9 mouse cellular contexts compared by ENCODE assay signal in genomic region chr8:26804901-26805341, GRCm38 (mm10).
DNase-seq lines count a peak whose midpoint lies in the region; ATAC-seq and TF ChIP-seq lines count a peak whose summit lies in the region.
"Had no signal": no experiment of that assay in that cellular context is flagged by ENCODE, and none has a peak within 500 bp of the region (broad histone marks: within the 10 kb centered on the region; RNA-seq: fewer than 3 reads in every experiment).

No protein-coding gene starts in this region.

- H3K27me3 ChIP-seq in heart, embryonic 12.5 days (replicated peaks), result peaks cover 38% of the 10 kb centered on the region
- H3K27me3 ChIP-seq in forebrain, embryonic 10.5 days (ENCODE audit: poor library complexity, severe bottlenecking), result peaks cover 37% of the 10 kb centered on the region
- no peaks in the 10 kb centered on the region for H3K27me3 ChIP-seq in lung, postnatal 0 days (replicated peaks; ENCODE audit: insufficient read depth, low read length)

- no peak for TF ChIP-seq CTCF in brain, embryonic 14.5 days (IDR thresholded peaks at IDR 0.05; ENCODE audit: borderline replicate concordance, extremely low read depth, insufficient read depth, insufficient read length)
- no peak for TF ChIP-seq CTCF in lung, postnatal 0 days (IDR thresholded peaks at IDR 0.05)

- no peak for TF ChIP-seq POLR2A in brain, embryonic 14.5 days (IDR thresholded peaks at IDR 0.05; ENCODE audit: borderline replicate concordance, extremely low read depth, insufficient read depth, insufficient read length, poor library complexity, severe bottlenecking)

- H3K9me3 ChIP-seq in heart, embryonic 12.5 days (replicated peaks), result no peaks in the 10 kb centered on the region
- H3K9me3 ChIP-seq in forebrain, embryonic 10.5 days, result no peaks in the 10 kb centered on the region
- no peaks in the 10 kb centered on the region for H3K9me3 ChIP-seq in lung, postnatal 0 days (ENCODE audit: low read length)

- H3K36me3 ChIP-seq in heart, embryonic 12.5 days, result no peaks in the 10 kb centered on the region
- no peaks in the 10 kb centered on the region for H3K36me3 ChIP-seq in forebrain, embryonic 10.5 days (replicated peaks)
- no peaks in the 10 kb centered on the region for H3K36me3 ChIP-seq in lung, postnatal 0 days (ENCODE audit: insufficient read depth, low read length)

- no peak; the same call in 1 of the 2 replicates for TF ChIP-seq EP300 in lung, postnatal 0 days (IDR thresholded peaks at IDR 0.05)

- 48% methylated on average over 7 of the region's 7 CpGs for WGBS in heart, embryonic 12.5 days
- 29% methylated on average over 7 of the region's 7 CpGs for WGBS in forebrain, embryonic 10.5 days
- WGBS in lung, postnatal 0 days, result 20% methylated on average over 7 of the region's 7 CpGs

- H3K4me2 ChIP-seq in heart, embryonic 12.5 days, result peak overlapping the region; percentile 22; the same call in 1 of the 2 replicates
- H3K4me2 ChIP-seq in lung, postnatal 0 days (replicated peaks; ENCODE audit: low read depth, low read length), result no peak overlapping the region

- intact Hi-C loops in heart, postnatal 36 days (cut with DNase I), result no loop called here

- no peak overlapping the region for H3K27ac ChIP-seq in heart, embryonic 12.5 days (ENCODE audit: poor library complexity, severe bottlenecking)
- H3K27ac ChIP-seq in forebrain, embryonic 10.5 days, result peak overlapping the region; percentile 57
- no peak overlapping the region for H3K27ac ChIP-seq in lung, postnatal 0 days (ENCODE audit: low read length)

- H3K9ac ChIP-seq in heart, embryonic 12.5 days, result no peak overlapping the region
- no peak overlapping the region for H3K9ac ChIP-seq in lung, postnatal 0 days (replicated peaks; ENCODE audit: low read depth)

- no peak for ATAC-seq in heart, embryonic 12.5 days (ENCODE audit: insufficient number of reproducible peaks, low FRiP score)
- peak; percentile 80 for ATAC-seq in lung, postnatal 0 days

- peaks cover 42% of the 10 kb centered on the region for H3K4me1 ChIP-seq in heart, embryonic 12.5 days (replicated peaks)
- peaks cover 54% of the 10 kb centered on the region for H3K4me1 ChIP-seq in forebrain, embryonic 10.5 days
- H3K4me1 ChIP-seq in lung, postnatal 0 days (ENCODE audit: insufficient read depth, low read depth, low read length), result peaks cover 5% of the 10 kb centered on the region; the same call in 1 of the 2 replicates

- DNase-seq in heart, postnatal 36 days, result no peak
- peak; percentile 80 for DNase-seq in brain, embryonic 14.5 days (ENCODE audit: low read depth)
- peak; percentile 21 for DNase-seq in forebrain, embryonic 10.5 days (ENCODE audit: extremely low spot score, low spot score)
- DNase-seq in lung, postnatal 0 days (ENCODE audit: low spot score), result peak; percentile 50
- no peak for DNase-seq in c-Kit-positive CD71-positive TER-119-positive erythroid progenitor cells, embryonic 14.5 days (ENCODE audit: low spot score)
- no peak for DNase-seq in cerebellum, postnatal 4 days (ENCODE audit: low spot score in 2 of 2)
- DNase-seq in ovary, postnatal 10 days (ENCODE audit: low spot score), result no peak
- DNase-seq: spleen, adult 18-20 months had no signal

- no peak overlapping the region for H3K4me3 ChIP-seq in heart, embryonic 12.5 days
- H3K4me3 ChIP-seq in forebrain, embryonic 10.5 days, result no peak overlapping the region; the same call in 1 of the 2 replicates
- no peak overlapping the region for H3K4me3 ChIP-seq in lung, postnatal 0 days (ENCODE audit: low read depth, low read length)

Comparison
In these comparisons a context has a peak if more than half of its experiments do, and no peak if none do; other contexts are left out.
1. DNase-seq: peak in brain, embryonic 14.5 days (single experiment), forebrain, embryonic 10.5 days (single experiment) and lung, postnatal 0 days (single experiment); none in heart, postnatal 36 days (0 of 2), c-Kit-positive CD71-positive TER-119-positive erythroid progenitor cells, embryonic 14.5 days (single experiment), cerebellum, postnatal 4 days (0 of 2) and ovary, postnatal 10 days (single experiment).